Mouse (Mus musculus) MEL (cell line): Measurements from ENCODE around the gene Camk1d. TPM values are rescaled to one million over a fixed set of nuclear protein-coding genes. Genes with fewer than 3 reads are reported as not detected.

Source experiments
- DNase-seq: peaks from one replicate; pipeline ENCODE4 v3.0.0; 2011; ENCODE audit warnings: low read depth, low spot score
- H3K27ac ChIP-seq: 2 replicates; pipeline ENCODE4 v1.5.1; 2012; ENCODE audit warnings: low read depth, mild to moderate bottlenecking, control low read depth, low read length, moderate library complexity; ENCODE audit not compliant: control insufficient read depth
- H3K27me3 ChIP-seq, 2 experiments: fragments of 150-350 bp in 1 of 2; sonication (generic) in 1 of 2; 2 replicates each; pipeline ENCODE4 v1.6.1; 2012; ENCODE audit warnings: low read length in 2 of 2, mild to moderate bottlenecking in 2 of 2, improper control_type of control experiment in 1 of 2, moderate library complexity in 1 of 2; ENCODE audit not compliant: insufficient read depth in 2 of 2, control insufficient read depth in 1 of 2
- H3K36me3 ChIP-seq, 2 experiments: 2 replicates each; pipeline ENCODE4 v1.6.1; 2012 to 2014; ENCODE audit warnings: low read length in 2 of 2, improper control_type of control experiment in 1 of 2, inconsistent platforms in 1 of 2, mild to moderate bottlenecking in 1 of 2; ENCODE audit not compliant: insufficient read depth in 2 of 2, control insufficient read depth in 1 of 2
- H3K4me1 ChIP-seq, 2 experiments: fragments of 150-350 bp in 1 of 2; sonication (generic) in 1 of 2; 2 replicates each; pipeline ENCODE4 v1.6.1; 2012; ENCODE audit warnings: low read length in 2 of 2, improper control_type of control experiment in 1 of 2, mild to moderate bottlenecking in 1 of 2; ENCODE audit not compliant: insufficient read depth in 2 of 2, control insufficient read depth in 1 of 2
- H3K4me3 ChIP-seq, 2 experiments: fragments of 150-350 bp in 1 of 2; sonication (generic) in 1 of 2; 2 replicates each; pipeline ENCODE4 v1.5.1; 2012; ENCODE audit warnings: low read depth in 2 of 2, low read length in 2 of 2, mild to moderate bottlenecking in 2 of 2, moderate library complexity in 2 of 2, control low read depth in 1 of 2, improper control_type of control experiment in 1 of 2; ENCODE audit not compliant: control insufficient read depth in 1 of 2, insufficient read depth in 1 of 2
- H3K79me2 ChIP-seq: 2 replicates; pipeline ENCODE4 v1.6.1; 2012; ENCODE audit warnings: mild to moderate bottlenecking, low read length, moderate library complexity; ENCODE audit not compliant: control insufficient read depth, poor library complexity, insufficient read depth
- H3K9ac ChIP-seq: 2 replicates; pipeline ENCODE4 v1.6.1; 2012; ENCODE audit warnings: low read depth, mild to moderate bottlenecking, control low read depth, low read length, moderate library complexity; ENCODE audit not compliant: control insufficient read depth, poor library complexity, severe bottlenecking
- H3K9me3 ChIP-seq: fragments of 150-350 bp; sonication (generic); replicated peaks from 2 replicates; pipeline ENCODE4 v1.6.1; 2012; ENCODE audit warnings: mild to moderate bottlenecking, low read length, improper control_type of control experiment, moderate library complexity; ENCODE audit not compliant: insufficient read depth
- BHLHE40 ChIP-seq: IDR thresholded peaks from 2 replicates; pipeline ENCODE4 v1.6.1; 2012; ENCODE audit warnings: low read depth, mild to moderate bottlenecking, inconsistent platforms, low read length, improper control_type of control experiment, borderline replicate concordance
- CHD1 ChIP-seq: IDR thresholded peaks from 2 replicates; pipeline ENCODE4 v1.6.1; 2012; ENCODE audit warnings: low read depth, mild to moderate bottlenecking, inconsistent platforms, low read length, improper control_type of control experiment
- CTCF ChIP-seq, 3 experiments: IDR thresholded peaks in 2 of 3; conservative IDR thresholded peaks in 1 of 3; 2 replicates each; pipeline ENCODE4 v1.5.1; 2011 to 2012; ENCODE audit warnings: low read length in 3 of 3, low read depth in 2 of 3, mild to moderate bottlenecking in 2 of 3, improper control_type of control experiment in 1 of 3, inconsistent platforms in 1 of 3, mixed read lengths in 1 of 3, moderate library complexity in 1 of 3; ENCODE audit not compliant: control insufficient read depth in 1 of 3, insufficient read depth in 1 of 3, poor library complexity in 1 of 3, severe bottlenecking in 1 of 3
- E2F4 ChIP-seq: IDR thresholded peaks from 2 replicates; pipeline ENCODE4 v1.6.1; 2011; ENCODE audit warnings: low read depth, low read length, improper control_type of control experiment, borderline replicate concordance
- ELF1 ChIP-seq: IDR thresholded peaks from 2 replicates; pipeline ENCODE4 v1.6.1; 2014; ENCODE audit warnings: low read depth, mild to moderate bottlenecking, inconsistent platforms, low read length, improper control_type of control experiment, moderate library complexity
- EP300 ChIP-seq, 2 experiments: IDR thresholded peaks; 2 replicates each; pipeline ENCODE4 v1.6.1; 2011; ENCODE audit warnings: improper control_type of control experiment in 2 of 2, low read length in 2 of 2, low read depth in 1 of 2, mild to moderate bottlenecking in 1 of 2
- ETS1 ChIP-seq: IDR thresholded peaks from 2 replicates; pipeline ENCODE4 v1.6.1; 2012; ENCODE audit warnings: low read depth, mild to moderate bottlenecking, inconsistent platforms, low read length, improper control_type of control experiment, moderate library complexity
- GATA1 ChIP-seq: IDR thresholded peaks from 2 replicates; pipeline ENCODE4 v1.6.1; 2011; ENCODE audit warnings: low read depth, low read length, improper control_type of control experiment
- HCFC1 ChIP-seq: IDR thresholded peaks from 2 replicates; pipeline ENCODE4 v1.6.1; 2012; ENCODE audit warnings: low read depth, mild to moderate bottlenecking, inconsistent platforms, low read length, improper control_type of control experiment, moderate library complexity
- JUND ChIP-seq: IDR thresholded peaks from 2 replicates; pipeline ENCODE4 v1.6.1; 2011; ENCODE audit warnings: low read depth, mild to moderate bottlenecking, improper control_type of control experiment, low read length
- KAT2A ChIP-seq: conservative IDR thresholded peaks from 2 replicates; pipeline ENCODE4 v1.6.1; 2012; ENCODE audit warnings: low read depth, low read length, improper control_type of control experiment, inconsistent platforms
- MAFK ChIP-seq: IDR thresholded peaks from 2 replicates; pipeline ENCODE4 v1.6.1; 2011; ENCODE audit warnings: low read depth, mild to moderate bottlenecking, low read length, improper control_type of control experiment, borderline replicate concordance
- MAX ChIP-seq: IDR thresholded peaks from 2 replicates; pipeline ENCODE4 v1.6.1; 2011; ENCODE audit warnings: low read length, improper control_type of control experiment
- MEF2A ChIP-seq: IDR thresholded peaks from 2 replicates; pipeline ENCODE4 v1.6.1; 2014; ENCODE audit warnings: low read depth, mild to moderate bottlenecking, inconsistent platforms, low read length, improper control_type of control experiment; ENCODE audit not compliant: poor library complexity, insufficient replicate concordance, severe bottlenecking; ENCODE audit errors: extremely low read depth
- MXI1 ChIP-seq: IDR thresholded peaks from 2 replicates; pipeline ENCODE4 v1.6.1; 2011; ENCODE audit warnings: mild to moderate bottlenecking, low read depth, low read length, improper control_type of control experiment
- MYB ChIP-seq: IDR thresholded peaks from 2 replicates; pipeline ENCODE4 v1.6.1; 2011; ENCODE audit warnings: mild to moderate bottlenecking, low read depth, low read length, improper control_type of control experiment
- MYC ChIP-seq: IDR thresholded peaks from 2 replicates; pipeline ENCODE4 v1.6.1; 2011; ENCODE audit warnings: low read depth, mild to moderate bottlenecking, low read length, improper control_type of control experiment, moderate library complexity
- NELFE ChIP-seq: IDR thresholded peaks from 2 replicates; pipeline ENCODE4 v1.6.1; 2011; ENCODE audit warnings: low read depth, low read length, improper control_type of control experiment
- NRF1 ChIP-seq: IDR thresholded peaks from 2 replicates; pipeline ENCODE4 v1.6.1; 2014; ENCODE audit warnings: low read depth, mild to moderate bottlenecking, inconsistent platforms, low read length, improper control_type of control experiment, moderate library complexity; ENCODE audit not compliant: poor library complexity, insufficient read depth, severe bottlenecking
- POLR2A ChIP-seq, 2 experiments: IDR thresholded peaks; 2 replicates each; pipeline ENCODE4 v1.6.1; 2011 to 2012; ENCODE audit warnings: low read length in 2 of 2, mild to moderate bottlenecking in 2 of 2, control low read depth in 1 of 2, improper control_type of control experiment in 1 of 2, low read depth in 1 of 2, moderate library complexity in 1 of 2; ENCODE audit not compliant: control insufficient read depth in 1 of 2, insufficient read depth in 1 of 2, poor library complexity in 1 of 2
- POLR2AphosphoS5 ChIP-seq: IDR thresholded peaks from 2 replicates; pipeline ENCODE4 v1.6.1; 2012; ENCODE audit warnings: low read depth, borderline replicate concordance, mild to moderate bottlenecking, inconsistent platforms, low read length, moderate library complexity, mixed read lengths
- RAD21 ChIP-seq: IDR thresholded peaks from 2 replicates; pipeline ENCODE4 v1.6.1; 2011; ENCODE audit warnings: mild to moderate bottlenecking, low read depth, low read length, improper control_type of control experiment
- RCOR1 ChIP-seq: IDR thresholded peaks from 2 replicates; pipeline ENCODE4 v1.6.1; 2012; ENCODE audit warnings: low read depth, mild to moderate bottlenecking, inconsistent platforms, low read length, improper control_type of control experiment
- SIN3A ChIP-seq: IDR thresholded peaks from 2 replicates; pipeline ENCODE4 v1.6.1; 2012; ENCODE audit warnings: low read length, improper control_type of control experiment, inconsistent platforms
- SMC3 ChIP-seq: IDR thresholded peaks from 2 replicates; pipeline ENCODE4 v1.6.1; 2011; ENCODE audit warnings: low read depth, low read length, improper control_type of control experiment
- TBP ChIP-seq: IDR thresholded peaks from 2 replicates; pipeline ENCODE4 v1.8.0; 2011; ENCODE audit warnings: low read depth, low read length, improper control_type of control experiment
- UBTF ChIP-seq: IDR thresholded peaks from 2 replicates; pipeline ENCODE4 v1.6.1; 2012; ENCODE audit warnings: low read depth, mild to moderate bottlenecking, inconsistent platforms, low read length, improper control_type of control experiment, moderate library complexity, borderline replicate concordance; ENCODE audit not compliant: insufficient read depth
- USF1 ChIP-seq: IDR thresholded peaks from 2 replicates; pipeline ENCODE4 v1.6.1; 2014; ENCODE audit warnings: low read depth, mild to moderate bottlenecking, inconsistent platforms, low read length, improper control_type of control experiment, moderate library complexity
- USF2 ChIP-seq, 2 experiments: IDR thresholded peaks; 2 replicates each; pipeline ENCODE4 v1.6.1; 2011 to 2012; ENCODE audit warnings: improper control_type of control experiment in 2 of 2, low read length in 2 of 2, borderline replicate concordance in 1 of 2, inconsistent platforms in 1 of 2, low read depth in 1 of 2, mild to moderate bottlenecking in 1 of 2; ENCODE audit not compliant: insufficient read depth in 1 of 2
- ZC3H11A ChIP-seq: IDR thresholded peaks from 2 replicates; pipeline ENCODE4 v1.6.1; 2012; ENCODE audit warnings: low read depth, mild to moderate bottlenecking, inconsistent platforms, low read length, improper control_type of control experiment
- polyA plus RNA-seq, 2 experiments: library from polyadenylated mRNA; stranded (reverse) in 1 of 2; unstranded in 1 of 2; fragments of >175 nt in 1 of 2; fragments of >200 nt in 1 of 2; gene quantifications; 2 replicates each; pipeline versions ENCODE4 v1.2.1 to v1.2.4; 2012; ENCODE audit warnings: low replicate concordance in 2 of 2, low read depth in 1 of 2; ENCODE audit not compliant: insufficient read length in 2 of 2, insufficient read depth in 1 of 2, missing spikeins in 1 of 2
- total RNA-seq: library from RNA; depleted of rRNA; stranded (reverse); fragments of 300-350 nt; gene quantifications from 2 replicates; pipeline ENCODE4 v1.2.3, GENCODE M21; 2012

The Camk1d gene
- total and polyA plus RNA-seq, 3 experiments, result 2.9 to 4.4 TPM; not detected in 1

GRCm38 (mm10) chr2:5258250-5258649 is 456.1 kb downstream of the Camk1d start:
- Histone ChIP-seq H3K79me2 (no peaks in the 10 kb centered on the region), H3K9me3 (no peaks in the 10 kb centered on the region), H3K9ac (no peak overlapping the region), H3K27me3 (no peaks in the 10 kb centered on the region; a peak in 1 of 4 replicates), H3K36me3 (no peaks in the 10 kb centered on the region), H3K4me1 (no peaks in the 10 kb centered on the region), H3K27ac (no peak overlapping the region), H3K4me3 (no peak overlapping the region)
- TF ChIP-seq KAT2A (no peak), POLR2A (IDR thresholded peaks at IDR 0.05; ENCODE audit: control insufficient read depth in 1 of 2, insufficient read depth in 1 of 2, low read depth in 1 of 2, low read length in 2 of 2, poor library complexity in 1 of 2) (no peak), BHLHE40 (no peak), ETS1 (no peak), USF1 (no peak), CHD1 (no peak), TBP (no peak)
- DNase-seq, result no peak

DNA sequence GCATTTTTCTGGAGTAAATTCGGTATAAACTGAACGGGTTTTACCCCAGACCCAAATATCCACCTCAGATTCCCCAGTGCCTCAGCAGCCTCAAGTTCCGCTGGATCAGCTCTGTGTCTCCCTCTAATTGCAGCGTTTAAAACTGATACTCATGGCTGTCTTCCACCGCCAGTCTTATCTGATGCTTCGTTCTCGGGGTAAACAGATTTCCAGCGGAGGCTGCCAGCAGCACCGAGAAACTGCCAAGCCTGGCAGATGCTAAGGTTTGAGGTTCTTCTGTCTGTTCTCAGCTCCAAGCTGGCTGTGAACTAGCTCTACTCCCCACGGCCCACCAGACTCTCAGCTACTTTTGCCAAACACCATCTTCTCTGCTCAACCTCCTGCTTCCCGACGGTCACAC is 464.3 kb downstream of the Camk1d start:
- H3K9ac ChIP-seq, result no peak overlapping the region
- H3K36me3 ChIP-seq, result no peaks in the 10 kb centered on the region
- DNase-seq, result peak; percentile 76
- H3K9me3 ChIP-seq, result no peaks in the 10 kb centered on the region
- H3K4me1 ChIP-seq, result no peaks in the 10 kb centered on the region
- no peaks in the 10 kb centered on the region for H3K79me2 ChIP-seq
- H3K27ac ChIP-seq, result no peak overlapping the region
- H3K4me3 ChIP-seq, result no peak overlapping the region
- no peaks in the 10 kb centered on the region; a peak in 1 of 4 replicates for H3K27me3 ChIP-seq
- TF ChIP-seq MXI1 (no peak), ZC3H11A (no peak), MYB (no peak), NRF1 (no peak), CHD1 (no peak), JUND (no peak), TBP (no peak), E2F4 (no peak), KAT2A (no peak), HCFC1 (no peak), RCOR1 (peak; percentile 56; the same call in 1 of the 2 replicates), CTCF (IDR thresholded peaks at IDR 0.05 in 2 of 3, conservative IDR thresholded peaks at IDR 0.05 in 1 of 3; ENCODE audit: control insufficient read depth in 1 of 3, insufficient read depth in 1 of 3, low read depth in 2 of 3, low read length in 3 of 3, poor library complexity in 1 of 3, severe bottlenecking in 1 of 3) (peak in 1 of 3 experiments; percentile 37; a peak in 2 of 6 replicates), NELFE (no peak), USF2 (IDR thresholded peaks at IDR 0.05; ENCODE audit: borderline replicate concordance in 1 of 2, insufficient read depth in 1 of 2, low read depth in 1 of 2, low read length in 2 of 2) (no peak), BHLHE40 (no peak), RAD21 (peak; percentile 33), MAX (0 out of 2 replicates have a peak, but pooled peaks have one; percentile 42), MEF2A (no peak), POLR2AphosphoS5 (no peak), MAFK (no peak), ELF1 (no peak), GATA1 (peak; percentile 75), UBTF (no peak), MYC (no peak), SMC3 (peak; percentile 43), POLR2A (IDR thresholded peaks at IDR 0.05; ENCODE audit: control insufficient read depth in 1 of 2, insufficient read depth in 1 of 2, low read depth in 1 of 2, low read length in 2 of 2, poor library complexity in 1 of 2) (no peak), EP300 (IDR thresholded peaks at IDR 0.05; ENCODE audit: low read depth in 1 of 2, low read length in 2 of 2) (0 out of 4 replicates have a peak, but pooled peaks of 1 of the 2 experiments have one; percentile 28), SIN3A (no peak), USF1 (no peak)
